Mouse (Mus musculus) c-Kit-negative CD71-positive TER-119-positive erythroid progenitor cells, embryonic 14.5 days (primary cell): Measurements from ENCODE around the gene Polr2f.

Source experiments
- DNase-seq: peaks from one replicate; pipeline ENCODE4 v3.0.0-alpha.2; 2013; ENCODE audit warnings: low read depth, low spot score

Gene Polr2f

GRCm38 (mm10) chr15:79119491-79119890, 21.3 kb upstream of the Polr2f start:
- no peak for DNase-seq

- DNase-seq: no peak
Measured at GRCm38 (mm10) chr15:79122119-79122518, 18.7 kb upstream of the Polr2f start.

GRCm38 (mm10) chr15:79122546-79122945, 18.3 kb upstream of the Polr2f start:
- no peak for DNase-seq

- no peak for DNase-seq
Measured at GRCm38 (mm10) chr15:79123751-79124150, 17.1 kb upstream of the Polr2f start.

- DNase-seq: no peak
Measured at GRCm38 (mm10) chr15:79124331-79124875, 16.4 kb upstream of the Polr2f start.

- DNase-seq: peak; percentile 38
Measured at GRCm38 (mm10) chr15:79126217-79126932, 14.4 kb upstream of the Polr2f start.

- no peak for DNase-seq
Measured at GRCm38 (mm10) chr15:79127101-79127500, 13.7 kb upstream of the Polr2f start.

- DNase-seq: no peak
Measured at GRCm38 (mm10) chr15:79128208-79128607, 12.6 kb upstream of the Polr2f start.

- DNase-seq: no peak
Measured at GRCm38 (mm10) chr15:79129311-79129710, 11.5 kb upstream of the Polr2f start.

GRCm38 (mm10) chr15:79130782-79131181, 10.0 kb upstream of the Polr2f start:
- no peak for DNase-seq

GRCm38 (mm10) chr15:79131442-79131841, 9.4 kb upstream of the Polr2f start:
- no peak for DNase-seq

- no peak for DNase-seq
Measured at GRCm38 (mm10) chr15:79133191-79133661, 7.6 kb upstream of the Polr2f start.

- no peak for DNase-seq
Measured at GRCm38 (mm10) chr15:79134496-79135270, 6.1 kb upstream of the Polr2f start.

- DNase-seq: no peak
Measured at GRCm38 (mm10) chr15:79135332-79135731, 5.5 kb upstream of the Polr2f start.

GRCm38 (mm10) chr15:79135783-79136575, 4.8 kb upstream of the Polr2f start:
- no peak for DNase-seq

GRCm38 (mm10) chr15:79139640-79140039, 1.2 kb upstream of the Polr2f start:
- no peak for DNase-seq

GRCm38 (mm10) chr15:79141566-79141917, 733 bp downstream of the Polr2f start:
- no peak for DNase-seq

- no peak for DNase-seq
Measured at GRCm38 (mm10) chr15:79143316-79143715, 2.5 kb downstream of the Polr2f start.

- no peak for DNase-seq
Measured at GRCm38 (mm10) chr15:79144021-79144420, 3.2 kb downstream of the Polr2f start.

- no peak for DNase-seq
Measured at GRCm38 (mm10) chr15:79145522-79145921, 4.7 kb downstream of the Polr2f start.

- peak; percentile 58 for DNase-seq
Measured at GRCm38 (mm10) chr15:79148533-79148932, 7.7 kb downstream of the Polr2f start.

- no peak for DNase-seq
Measured at GRCm38 (mm10) chr15:79151881-79152280, 11.1 kb downstream of the Polr2f start.
